Mouse (Mus musculus) cerebellum, adult 18-20 months (tissue): ENCODE results near the gene Ints1.

Experiments used
- DNase-seq, 2 experiments: peaks; one replicate each; pipeline ENCODE4 v3.0.0; 2021

Gene Ints1

DNA sequence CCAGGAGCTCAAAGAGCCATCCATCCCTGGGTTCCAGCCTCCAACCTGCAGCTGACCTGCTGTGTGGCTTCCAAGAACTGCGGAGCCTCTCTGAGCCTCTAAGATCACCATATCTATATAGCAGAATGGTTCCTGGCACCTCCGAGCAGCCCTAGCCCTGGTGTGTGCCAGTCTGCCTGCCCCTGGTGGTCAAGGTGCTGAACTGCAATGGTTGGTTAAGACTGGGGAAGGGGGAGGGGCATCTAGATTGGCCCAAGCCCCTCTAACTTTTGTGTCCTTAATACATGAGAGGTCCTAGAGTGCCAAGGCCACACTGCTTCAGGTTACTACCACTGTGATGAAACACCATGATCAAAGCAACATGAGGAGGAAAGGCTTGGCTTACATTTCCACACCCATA, 72.6 kb downstream of the Ints1 start:
- DNase-seq: no peak

DNA sequence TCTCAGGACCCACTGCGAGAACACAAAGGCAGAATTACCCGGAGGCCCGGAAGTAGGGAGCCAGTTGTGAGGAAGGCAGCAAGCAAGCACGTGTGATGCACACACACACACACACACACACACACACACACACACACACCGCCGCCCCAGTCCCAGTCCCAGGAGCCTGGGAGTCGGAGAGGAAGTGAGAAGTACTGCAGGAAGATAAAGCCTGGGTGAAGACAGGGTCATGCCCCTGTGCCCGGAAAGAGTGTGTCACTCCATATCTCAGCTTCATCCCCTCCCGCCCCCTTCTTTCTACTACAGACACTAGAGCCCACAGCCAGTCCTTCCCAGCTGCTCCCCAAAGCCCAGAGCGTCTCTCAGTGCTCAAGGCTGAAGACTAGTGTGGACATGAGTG, 73.2 kb downstream of the Ints1 start:
- no peak for DNase-seq
